Mouse (Mus musculus): Measurements from ENCODE around the gene Anxa11. TPM values are rescaled to one million over a fixed set of nuclear protein-coding genes. Genes with fewer than 3 reads are reported as not detected.
"Not testable (repeated sequence)": the region's sequence is repeated elsewhere in the genome, so short reads cannot be mapped to it uniquely, and the experiment has no call there.

Gene Anxa11
- total RNA-seq (2017), result 7.4 and 12.9 TPM in 2 replicates

DNA sequence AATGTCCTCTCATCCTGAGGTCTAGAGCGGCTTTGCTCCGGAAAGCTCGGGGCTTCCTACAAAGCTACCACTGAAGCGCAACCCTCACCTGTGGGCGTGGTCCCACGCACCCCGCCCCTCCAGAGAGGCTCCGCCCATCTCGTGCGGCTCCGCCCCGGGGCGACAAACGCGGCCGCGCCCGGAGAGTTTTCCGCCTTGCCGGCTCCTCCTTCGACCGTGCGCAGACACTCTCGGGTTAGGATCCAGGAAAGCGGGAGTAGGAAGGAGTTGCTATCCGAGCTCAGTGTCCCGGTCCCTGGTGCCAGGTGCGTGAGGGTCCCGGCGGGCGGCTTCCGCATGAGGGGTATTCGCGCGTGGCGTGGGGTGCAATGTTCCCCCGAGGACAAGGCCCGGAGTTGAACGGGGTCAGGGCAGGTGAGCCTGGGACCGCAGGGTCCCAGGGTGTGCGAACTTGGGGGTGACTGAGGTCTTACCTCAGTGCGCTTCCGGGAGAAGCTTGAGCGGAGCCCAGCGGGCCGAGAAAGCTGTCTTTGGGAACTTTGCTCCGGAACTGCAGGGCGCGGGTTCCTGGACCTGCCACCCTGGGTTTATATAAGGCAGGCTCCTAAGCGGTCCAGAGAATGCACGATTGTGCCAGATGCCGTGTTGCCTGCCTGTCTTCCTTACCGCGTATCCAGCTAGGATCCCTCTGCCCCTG, at the start of gene Anxa11:
TSS of gene Anxa11 (plus strand) at position 166 of the 697 bp plus-strand sequence.
- peak; percentile 96 for ATAC-seq (replicated peaks; ENCODE audit: low read depth, poor library complexity, severe bottlenecking)

GRCm38 (mm10) chr14:25794331-25794730, 47.6 kb upstream of the Anxa11 start:
- no peak for ATAC-seq (replicated peaks; ENCODE audit: low read depth, poor library complexity, severe bottlenecking)

GRCm38 (mm10) chr14:25795067-25795466, 46.9 kb upstream of the Anxa11 start:
- ATAC-seq (replicated peaks; ENCODE audit: low read depth, poor library complexity, severe bottlenecking), result no peak

- peak; percentile 37 for ATAC-seq (replicated peaks; ENCODE audit: low read depth, poor library complexity, severe bottlenecking)
These were observed 46.3 kb upstream of the Anxa11 start for GRCm38 (mm10) chr14:25795561-25796174.

DNA sequence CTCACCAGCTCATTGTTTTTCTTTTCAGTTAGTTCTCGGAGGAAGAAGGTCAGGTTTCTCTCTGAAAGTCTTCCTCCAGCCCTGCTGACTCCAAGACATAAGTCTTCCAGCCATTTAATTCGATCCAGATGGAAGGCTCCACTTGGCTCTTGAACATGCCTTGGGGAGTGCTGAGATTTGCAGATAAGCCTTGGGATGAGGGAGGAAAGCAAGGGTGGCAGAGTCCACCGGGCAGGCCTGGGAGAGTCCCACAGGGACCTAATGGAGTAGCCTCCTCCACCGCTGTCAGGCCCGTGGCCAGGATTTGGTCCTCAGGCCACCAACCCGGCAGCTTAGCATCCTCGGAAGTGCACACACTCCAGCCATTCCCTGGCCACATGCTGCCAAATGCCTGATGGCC, 45.3 kb upstream of the Anxa11 start:
- no peak for ATAC-seq (replicated peaks; ENCODE audit: low read depth, poor library complexity, severe bottlenecking)

GRCm38 (mm10) chr14:25800166-25800960, 41.6 kb upstream of the Anxa11 start:
- peak; percentile 96 for ATAC-seq (replicated peaks; ENCODE audit: low read depth, poor library complexity, severe bottlenecking)

DNA sequence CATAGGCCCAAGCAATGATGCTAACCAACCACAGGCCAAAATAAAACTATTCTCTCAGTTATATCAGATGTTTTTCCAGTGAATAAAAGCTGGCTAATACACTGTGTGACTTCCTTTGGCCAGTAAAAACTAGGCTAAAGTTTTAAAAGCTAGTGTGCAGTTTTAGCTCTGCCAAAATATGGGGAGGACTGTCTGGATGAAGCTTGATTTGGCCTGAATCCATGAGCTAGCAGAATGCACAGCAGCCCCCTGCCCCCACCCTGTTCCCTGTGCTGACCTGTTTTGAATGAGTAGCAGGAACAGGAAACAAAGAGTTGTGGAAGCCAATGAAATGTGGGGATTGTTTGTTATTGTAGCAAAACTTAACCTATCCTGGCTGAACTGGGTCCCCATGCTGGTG, 39.4 kb upstream of the Anxa11 start:
- no peak for ATAC-seq (replicated peaks; ENCODE audit: low read depth, poor library complexity, severe bottlenecking)

- ATAC-seq (replicated peaks; ENCODE audit: low read depth, poor library complexity, severe bottlenecking), result no peak
These were observed 38.6 kb upstream of the Anxa11 start for GRCm38 (mm10) chr14:25803246-25803809.

- ATAC-seq (replicated peaks; ENCODE audit: low read depth, poor library complexity, severe bottlenecking), result no peak
These were observed 36.1 kb upstream of the Anxa11 start for GRCm38 (mm10) chr14:25805871-25806270.

DNA sequence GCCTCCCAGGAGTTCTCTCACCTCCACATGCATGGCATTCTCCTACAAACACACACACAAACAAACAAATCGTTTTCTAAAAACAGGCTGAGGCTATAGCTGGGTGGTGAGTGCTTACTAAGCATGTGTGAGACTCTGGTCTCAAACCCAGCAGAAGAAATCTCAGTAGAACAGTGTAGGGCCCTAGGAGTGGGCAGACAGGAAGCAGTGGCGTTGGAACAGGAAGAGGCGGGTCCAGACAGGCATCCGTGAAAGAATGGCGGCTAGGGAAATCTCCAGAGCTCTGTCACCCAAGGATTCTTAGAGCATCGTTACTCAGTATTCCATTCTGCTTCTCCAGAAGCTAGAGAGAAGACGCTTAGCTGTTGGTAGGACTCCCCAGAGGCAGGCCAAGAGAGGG, 35.4 kb upstream of the Anxa11 start:
- ATAC-seq (replicated peaks; ENCODE audit: low read depth, poor library complexity, severe bottlenecking), result 0 out of 2 replicates have a peak, but pooled peaks have one; percentile 32

- not testable (repeated sequence) for ATAC-seq (replicated peaks; ENCODE audit: low read depth, poor library complexity, severe bottlenecking)
These were observed 30.9 kb upstream of the Anxa11 start for GRCm38 (mm10) chr14:25811026-25811425.

DNA sequence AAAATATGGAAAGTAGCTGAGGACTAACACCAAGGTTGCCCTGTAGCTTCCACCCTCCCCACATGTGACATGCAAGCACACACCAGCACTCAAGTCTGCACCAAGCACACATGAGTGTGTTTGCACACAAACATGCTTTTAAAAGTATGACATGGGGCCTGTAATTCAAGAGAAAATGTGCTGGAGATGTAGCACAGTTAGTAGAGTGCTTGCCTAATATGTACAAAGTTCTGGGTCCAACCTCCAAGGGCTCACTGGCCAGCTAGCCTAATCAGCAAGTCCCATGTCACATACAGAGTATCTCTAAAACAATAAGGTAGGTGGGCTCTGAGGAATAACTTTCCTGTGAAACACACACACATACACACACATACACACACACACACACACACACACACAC, 27.8 kb upstream of the Anxa11 start:
- ATAC-seq (replicated peaks; ENCODE audit: low read depth, poor library complexity, severe bottlenecking), result no peak

DNA sequence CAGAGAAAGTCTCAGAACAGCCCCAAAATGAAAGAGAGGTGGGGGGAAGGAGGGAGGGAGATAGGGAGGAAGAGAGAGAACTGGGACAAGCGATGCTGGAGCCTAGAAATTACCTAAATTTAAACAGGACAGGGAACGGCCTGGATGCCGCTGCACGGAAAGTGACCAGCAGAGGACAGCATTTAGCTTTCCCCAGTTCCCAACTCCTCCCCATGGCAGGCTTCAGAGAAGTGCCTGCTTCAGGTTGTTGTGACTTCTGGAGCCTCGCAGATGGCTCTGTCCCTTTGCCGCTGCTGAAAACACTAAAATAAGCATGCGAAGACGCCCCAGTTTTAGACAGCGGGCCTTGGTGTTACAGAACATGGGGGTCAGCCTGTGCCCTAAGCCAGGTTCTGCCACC, 25.5 kb upstream of the Anxa11 start:
- peak; percentile 96 for ATAC-seq (replicated peaks; ENCODE audit: low read depth, poor library complexity, severe bottlenecking)

DNA sequence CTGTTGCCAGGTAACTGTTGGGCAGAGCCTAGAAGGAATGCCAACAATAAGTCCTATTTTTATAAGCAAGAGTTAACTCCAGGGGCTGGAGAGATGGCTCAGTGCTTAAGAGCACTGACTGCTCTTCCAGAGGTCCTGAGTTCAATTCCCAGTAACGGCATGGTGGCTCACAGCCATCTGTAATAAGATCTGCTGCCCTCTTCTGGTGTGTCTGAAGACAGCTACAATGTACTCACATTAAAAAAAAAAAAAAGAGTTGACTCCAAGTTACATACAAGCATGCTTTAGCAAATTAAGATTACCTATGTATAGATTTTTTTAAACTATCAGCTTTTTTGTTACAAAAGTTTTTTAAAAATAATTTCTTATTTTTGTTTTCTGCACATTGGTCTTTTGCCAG, 19.4 kb upstream of the Anxa11 start:
- no peak for ATAC-seq (replicated peaks; ENCODE audit: low read depth, poor library complexity, severe bottlenecking)

GRCm38 (mm10) chr14:25824995-25825394, 17.0 kb upstream of the Anxa11 start:
- no peak for ATAC-seq (replicated peaks; ENCODE audit: low read depth, poor library complexity, severe bottlenecking)

- no peak for ATAC-seq (replicated peaks; ENCODE audit: low read depth, poor library complexity, severe bottlenecking)
These were observed 15.9 kb upstream of the Anxa11 start for GRCm38 (mm10) chr14:25825880-25826626.

GRCm38 (mm10) chr14:25826866-25827265, 15.1 kb upstream of the Anxa11 start:
- ATAC-seq (replicated peaks; ENCODE audit: low read depth, poor library complexity, severe bottlenecking), result no peak

DNA sequence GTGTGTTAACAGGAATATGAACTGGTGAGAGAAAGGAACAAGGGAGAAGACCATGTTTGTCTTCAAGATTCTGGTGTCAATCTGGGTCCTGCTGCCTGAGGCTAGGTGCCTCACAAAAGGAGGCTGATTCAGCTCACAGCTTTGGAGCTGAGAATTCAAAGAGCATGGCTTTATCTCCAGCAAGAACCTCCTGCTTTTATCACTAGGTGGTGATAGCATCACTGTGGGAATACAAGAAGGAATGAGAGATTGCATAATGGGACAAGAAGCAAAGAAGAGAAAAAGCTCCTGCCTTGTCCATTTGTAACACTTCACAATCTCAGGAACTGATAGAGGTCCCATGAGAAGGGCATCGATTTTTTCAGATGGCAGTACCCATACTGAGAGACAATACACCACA, 10.6 kb upstream of the Anxa11 start:
- no peak for ATAC-seq (replicated peaks; ENCODE audit: low read depth, poor library complexity, severe bottlenecking)

DNA sequence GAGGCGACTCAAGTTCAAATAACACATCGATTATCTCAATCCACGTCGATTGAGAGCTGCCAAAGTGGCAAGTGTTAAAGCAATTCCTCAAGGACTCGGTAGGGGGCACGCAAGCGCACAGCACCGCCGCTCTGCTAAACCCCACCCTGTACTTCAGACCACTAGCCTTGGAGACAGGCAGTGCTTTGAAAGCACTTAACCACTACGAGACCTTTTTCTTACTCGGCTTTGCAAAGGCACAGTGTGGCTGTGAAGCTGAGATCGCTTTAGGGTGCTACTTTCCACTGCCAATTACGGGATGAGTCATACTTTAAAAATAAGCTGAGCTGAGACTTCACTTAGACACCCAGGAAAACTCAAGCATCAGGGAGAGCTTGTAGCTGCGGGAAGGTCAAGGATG, 9.7 kb upstream of the Anxa11 start:
- ATAC-seq (replicated peaks; ENCODE audit: low read depth, poor library complexity, severe bottlenecking), result peak; percentile 99

- ATAC-seq (replicated peaks; ENCODE audit: low read depth, poor library complexity, severe bottlenecking), result no peak
These were observed 3.5 kb upstream of the Anxa11 start for GRCm38 (mm10) chr14:25838411-25838810.

Measured in common myeloid progenitor, adult 5-6 weeks (primary cell).